Mouse (Mus musculus): ENCODE measurements around the gene Foxn3. TPM values are rescaled to one million over a fixed set of nuclear protein-coding genes. Genes with fewer than 3 reads are reported as not detected.

Foxn3 gene
- polyA plus RNA-seq, 1 experiment: 71.3 TPM

- TF ChIP-seq POLR2A (IDR thresholded peaks at IDR 0.05; ENCODE audit: control insufficient read depth, extremely low read depth, insufficient read depth, low read length, poor library complexity) (no peak), CTCF (IDR thresholded peaks at IDR 0.05; ENCODE audit: borderline replicate concordance, control insufficient read depth, extremely low read depth, insufficient read depth, low read length, poor library complexity) (no peak)
- H3K4me3 ChIP-seq (ENCODE audit: control insufficient read depth, insufficient read depth, low read length): no peak overlapping the region
- WGBS: 95% methylated on average over 4 of the region's 4 CpGs
Observed at GRCm38 (mm10) chr12:99440953-99441352, 122.4 kb downstream of the Foxn3 start.

GRCm38 (mm10) chr12:99440022-99440421 is 123.4 kb downstream of the Foxn3 start:
- Histone ChIP-seq H3K27me3 (ENCODE audit: control insufficient read depth, insufficient read depth, low read length) (no peaks in the 10 kb centered on the region), H3K4me1 (replicated peaks; ENCODE audit: control insufficient read depth, insufficient read depth, low read length) (no peaks in the 10 kb centered on the region), H3K27ac (ENCODE audit: control insufficient read depth, insufficient read depth, low read length) (no peak overlapping the region), H3K4me3 (ENCODE audit: control insufficient read depth, insufficient read depth, low read length) (no peak overlapping the region), H3K36me3 (ENCODE audit: control insufficient read depth, insufficient read depth, low read length) (no peaks in the 10 kb centered on the region)
- 96% methylated on average over 3 of the region's 3 CpGs for WGBS
- TF ChIP-seq POLR2A (IDR thresholded peaks at IDR 0.05; ENCODE audit: control insufficient read depth, extremely low read depth, insufficient read depth, low read length, poor library complexity) (no peak), CTCF (IDR thresholded peaks at IDR 0.05; ENCODE audit: borderline replicate concordance, control insufficient read depth, extremely low read depth, insufficient read depth, low read length, poor library complexity) (no peak)
- no peak for DNase-seq

More at GRCm38 (mm10) chr12:99440953-99441352, 122.4 kb downstream of the Foxn3 start:
- H3K4me1 ChIP-seq (replicated peaks; ENCODE audit: control insufficient read depth, insufficient read depth, low read length): no peaks in the 10 kb centered on the region
- DNase-seq: no peak
- H3K27ac ChIP-seq (ENCODE audit: control insufficient read depth, insufficient read depth, low read length): no peak overlapping the region
- no peaks in the 10 kb centered on the region for H3K27me3 ChIP-seq (ENCODE audit: control insufficient read depth, insufficient read depth, low read length)
- H3K36me3 ChIP-seq (ENCODE audit: control insufficient read depth, insufficient read depth, low read length): no peaks in the 10 kb centered on the region

DNA sequence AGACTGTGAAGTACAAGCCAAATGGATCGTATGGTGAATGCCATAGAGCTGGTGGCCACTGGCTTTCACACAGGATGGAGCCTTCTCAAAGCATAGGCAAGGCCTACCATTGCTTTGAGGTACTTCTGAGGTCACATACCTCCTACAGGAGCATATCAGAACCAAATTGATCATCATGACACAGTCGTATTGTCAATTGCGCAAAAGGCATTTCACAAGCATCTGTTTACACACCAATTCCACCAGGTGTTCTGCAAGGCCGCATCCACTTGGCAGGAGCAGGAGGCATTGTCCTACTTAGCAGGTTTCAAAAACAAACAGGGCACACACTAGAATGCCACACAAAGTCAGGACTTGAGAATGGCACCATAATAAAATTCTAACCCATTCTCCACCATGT is 128.2 kb downstream of the Foxn3 start:
- H3K4me1 ChIP-seq (replicated peaks; ENCODE audit: control insufficient read depth, insufficient read depth, low read length): no peaks in the 10 kb centered on the region
- H3K27me3 ChIP-seq (ENCODE audit: control insufficient read depth, insufficient read depth, low read length): no peaks in the 10 kb centered on the region
- no peaks in the 10 kb centered on the region for H3K36me3 ChIP-seq (ENCODE audit: control insufficient read depth, insufficient read depth, low read length)
- H3K27ac ChIP-seq (ENCODE audit: control insufficient read depth, insufficient read depth, low read length): no peak overlapping the region
- TF ChIP-seq POLR2A (IDR thresholded peaks at IDR 0.05; ENCODE audit: control insufficient read depth, extremely low read depth, insufficient read depth, low read length, poor library complexity) (no peak), CTCF (IDR thresholded peaks at IDR 0.05; ENCODE audit: borderline replicate concordance, control insufficient read depth, extremely low read depth, insufficient read depth, low read length, poor library complexity) (no peak)
- WGBS: 98% methylated on average over 4 of the region's 4 CpGs
- no peak overlapping the region for H3K4me3 ChIP-seq (ENCODE audit: control insufficient read depth, insufficient read depth, low read length)
- DNase-seq: no peak

DNA sequence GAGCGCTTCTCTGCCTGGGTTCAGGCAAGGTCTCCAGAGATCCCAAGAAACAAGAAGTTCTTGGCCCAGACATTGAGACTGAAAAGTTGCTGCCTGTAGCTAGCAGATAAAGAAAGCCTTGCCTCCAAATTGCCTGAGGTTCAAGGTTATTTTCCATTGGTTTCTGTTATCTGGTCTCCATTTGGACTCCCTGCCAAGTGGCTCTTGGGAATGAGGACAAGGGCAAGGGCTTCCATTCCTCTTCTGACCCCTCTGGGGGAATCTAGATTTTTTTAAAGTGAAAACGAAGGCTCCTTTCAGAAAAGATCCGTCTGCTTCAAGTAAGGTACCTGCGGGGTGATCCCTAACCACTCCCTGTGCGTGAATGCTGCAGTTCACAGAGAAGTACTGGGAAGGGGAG is 130.0 kb downstream of the Foxn3 start:
- 97% methylated on average over 5 of the region's 5 CpGs for WGBS
- DNase-seq: no peak
- TF ChIP-seq POLR2A (IDR thresholded peaks at IDR 0.05; ENCODE audit: control insufficient read depth, extremely low read depth, insufficient read depth, low read length, poor library complexity) (no peak), CTCF (IDR thresholded peaks at IDR 0.05; ENCODE audit: borderline replicate concordance, control insufficient read depth, extremely low read depth, insufficient read depth, low read length, poor library complexity) (no peak)
- Histone ChIP-seq H3K36me3 (ENCODE audit: control insufficient read depth, insufficient read depth, low read length) (no peaks in the 10 kb centered on the region), H3K4me3 (ENCODE audit: control insufficient read depth, insufficient read depth, low read length) (no peak overlapping the region), H3K27ac (ENCODE audit: control insufficient read depth, insufficient read depth, low read length) (no peak overlapping the region), H3K4me1 (replicated peaks; ENCODE audit: control insufficient read depth, insufficient read depth, low read length) (no peaks in the 10 kb centered on the region), H3K27me3 (ENCODE audit: control insufficient read depth, insufficient read depth, low read length) (no peaks in the 10 kb centered on the region)

DNA sequence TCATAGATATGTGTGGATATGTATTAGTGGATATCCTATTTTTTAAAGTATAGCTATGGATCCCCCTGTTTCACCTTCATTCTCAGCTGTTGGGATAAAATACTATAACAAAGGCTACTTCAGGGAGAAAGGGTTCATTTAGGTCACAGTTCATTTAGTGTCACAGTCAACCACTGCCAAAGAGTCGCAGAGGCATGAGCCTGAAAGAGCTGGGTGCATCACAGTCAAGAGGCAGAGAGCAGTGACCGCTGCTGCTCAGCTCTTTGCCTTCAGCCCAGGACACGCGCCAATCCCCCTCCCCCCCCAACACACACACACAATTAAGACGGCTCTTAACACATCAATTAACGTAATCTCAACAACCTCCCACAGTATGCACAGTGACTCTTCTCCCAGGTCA is 131.8 kb downstream of the Foxn3 start:
- no peak for TF ChIP-seq CTCF (IDR thresholded peaks at IDR 0.05; ENCODE audit: borderline replicate concordance, control insufficient read depth, extremely low read depth, insufficient read depth, low read length, poor library complexity)
- TF ChIP-seq POLR2A (IDR thresholded peaks at IDR 0.05; ENCODE audit: control insufficient read depth, extremely low read depth, insufficient read depth, low read length, poor library complexity): no peak
- H3K27me3 ChIP-seq (ENCODE audit: control insufficient read depth, insufficient read depth, low read length): no peaks in the 10 kb centered on the region
- no peak overlapping the region for H3K4me3 ChIP-seq (ENCODE audit: control insufficient read depth, insufficient read depth, low read length)
- no peaks in the 10 kb centered on the region for H3K4me1 ChIP-seq (replicated peaks; ENCODE audit: control insufficient read depth, insufficient read depth, low read length)
- DNase-seq: no peak
- no peak overlapping the region for H3K27ac ChIP-seq (ENCODE audit: control insufficient read depth, insufficient read depth, low read length)
- 97% methylated on average over 6 of the region's 6 CpGs for WGBS
- no peaks in the 10 kb centered on the region for H3K36me3 ChIP-seq (ENCODE audit: control insufficient read depth, insufficient read depth, low read length)

DNA sequence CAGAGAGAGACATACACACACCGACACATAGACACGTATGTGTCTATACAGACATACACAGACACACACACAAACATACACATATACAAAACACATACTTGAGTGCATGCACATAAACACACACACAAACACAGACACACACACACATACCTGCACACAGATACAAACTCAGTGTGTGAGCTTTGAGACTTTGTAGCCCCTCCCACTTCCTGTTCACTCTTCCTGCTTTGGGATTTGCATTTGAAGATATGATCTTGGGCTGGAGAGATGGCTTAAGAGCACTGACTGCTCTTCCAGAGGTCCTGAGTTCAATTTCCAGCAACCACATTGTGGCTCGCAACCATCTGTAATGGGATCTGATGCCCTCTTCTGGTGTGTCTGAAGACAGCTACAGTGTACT is 132.4 kb downstream of the Foxn3 start:
- H3K27ac ChIP-seq (ENCODE audit: control insufficient read depth, insufficient read depth, low read length): no peak overlapping the region
- DNase-seq: no peak
- H3K4me1 ChIP-seq (replicated peaks; ENCODE audit: control insufficient read depth, insufficient read depth, low read length): no peaks in the 10 kb centered on the region
- no peaks in the 10 kb centered on the region for H3K36me3 ChIP-seq (ENCODE audit: control insufficient read depth, insufficient read depth, low read length)
- over 99% methylated on average over 3 of the region's 3 CpGs for WGBS
- no peak overlapping the region for H3K4me3 ChIP-seq (ENCODE audit: control insufficient read depth, insufficient read depth, low read length)
- no peaks in the 10 kb centered on the region for H3K27me3 ChIP-seq (ENCODE audit: control insufficient read depth, insufficient read depth, low read length)
- no peak for TF ChIP-seq POLR2A (IDR thresholded peaks at IDR 0.05; ENCODE audit: control insufficient read depth, extremely low read depth, insufficient read depth, low read length, poor library complexity)
- TF ChIP-seq CTCF (IDR thresholded peaks at IDR 0.05; ENCODE audit: borderline replicate concordance, control insufficient read depth, extremely low read depth, insufficient read depth, low read length, poor library complexity): no peak

GRCm38 (mm10) chr12:99429101-99429500 is 134.3 kb downstream of the Foxn3 start:
- H3K36me3 ChIP-seq (ENCODE audit: control insufficient read depth, insufficient read depth, low read length): no peaks in the 10 kb centered on the region
- H3K27ac ChIP-seq (ENCODE audit: control insufficient read depth, insufficient read depth, low read length): no peak overlapping the region
- H3K4me1 ChIP-seq (replicated peaks; ENCODE audit: control insufficient read depth, insufficient read depth, low read length): no peaks in the 10 kb centered on the region
- H3K27me3 ChIP-seq (ENCODE audit: control insufficient read depth, insufficient read depth, low read length): no peaks in the 10 kb centered on the region
- no peak for DNase-seq
- no peak overlapping the region for H3K4me3 ChIP-seq (ENCODE audit: control insufficient read depth, insufficient read depth, low read length)
- TF ChIP-seq CTCF (IDR thresholded peaks at IDR 0.05; ENCODE audit: borderline replicate concordance, control insufficient read depth, extremely low read depth, insufficient read depth, low read length, poor library complexity): no peak
- TF ChIP-seq POLR2A (IDR thresholded peaks at IDR 0.05; ENCODE audit: control insufficient read depth, extremely low read depth, insufficient read depth, low read length, poor library complexity): no peak
- 97% methylated on average over 3 of the region's 3 CpGs for WGBS

Measured in thymus, adult 2 months (tissue).